Mouse (Mus musculus): ENCODE results near the gene Rbm20. TPM values are rescaled to one million over a fixed set of nuclear protein-coding genes. Genes with fewer than 3 reads are reported as not detected.

The Rbm20 gene
- polyA plus RNA-seq, 1 experiment from 2014 or later, result 5.8 TPM

GRCm38 (mm10) chr19:53889555-53889954 is 212.4 kb downstream of the Rbm20 start:
- H3K27ac ChIP-seq, result no peak overlapping the region
- H3K27me3 ChIP-seq, result no peaks in the 10 kb centered on the region
- H3K4me1 ChIP-seq, result peaks cover 16% of the 10 kb centered on the region
- H3K4me3 ChIP-seq, result no peak overlapping the region
- WGBS, result 88% methylated on average over 5 of the region's 5 CpGs
- H3K9ac ChIP-seq, result no peak overlapping the region
- no peaks in the 10 kb centered on the region for H3K9me3 ChIP-seq (replicated peaks)
- H3K36me3 ChIP-seq (ENCODE audit: poor library complexity, severe bottlenecking), result no peaks in the 10 kb centered on the region
- ATAC-seq, result no peak
- H3K4me2 ChIP-seq, result no peak overlapping the region

DNA sequence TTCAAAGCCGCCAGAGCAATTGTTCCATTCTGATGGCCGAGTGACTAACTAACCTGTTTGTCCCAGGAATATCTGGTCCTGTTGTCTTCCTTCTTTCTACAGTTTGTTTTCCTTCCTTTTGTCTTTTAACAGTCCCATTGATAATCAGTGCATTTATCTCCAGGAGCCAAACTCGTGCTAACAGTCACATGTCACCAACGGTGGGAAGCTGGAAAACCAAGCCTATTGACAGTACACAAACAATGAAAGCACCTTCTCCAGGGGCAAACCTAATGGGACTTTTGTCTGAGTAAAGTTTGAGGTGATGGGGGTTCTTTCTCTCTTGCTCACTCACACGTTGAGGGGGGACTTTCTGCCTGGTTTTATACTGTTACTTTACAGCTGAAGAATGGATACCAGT is 213.2 kb downstream of the Rbm20 start:
- Histone ChIP-seq H3K4me2 (no peak overlapping the region), H3K9ac (no peak overlapping the region), H3K36me3 (ENCODE audit: poor library complexity, severe bottlenecking) (no peaks in the 10 kb centered on the region), H3K27me3 (no peaks in the 10 kb centered on the region), H3K4me1 (peaks cover 15% of the 10 kb centered on the region), H3K9me3 (replicated peaks) (no peaks in the 10 kb centered on the region), H3K27ac (no peak overlapping the region), H3K4me3 (no peak overlapping the region)
- ATAC-seq, result no peak
- WGBS, result 50% methylated on average over 5 of the region's 5 CpGs

DNA sequence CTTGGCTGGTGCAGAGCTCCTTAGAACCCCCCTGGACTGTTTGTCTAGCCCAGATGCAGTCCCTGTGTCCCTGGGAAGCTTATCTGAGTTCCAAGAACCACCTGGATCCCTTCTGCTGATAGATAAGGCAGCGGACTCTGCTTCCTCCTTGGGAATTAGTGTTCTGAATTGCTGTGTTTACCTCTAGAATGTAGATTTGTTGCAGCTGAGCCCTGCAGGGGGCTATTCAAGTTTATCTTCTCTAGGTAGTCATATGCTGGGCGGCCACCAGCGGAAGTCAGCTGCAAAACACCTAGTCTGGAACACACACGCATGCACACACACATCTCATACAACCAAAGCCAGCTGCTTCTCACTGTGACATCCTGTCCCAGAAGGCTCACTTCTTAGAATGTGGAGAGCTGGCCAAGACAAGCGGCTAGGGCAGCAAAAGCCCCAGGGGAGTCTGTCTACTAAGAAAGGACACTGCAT is 213.7 kb downstream of the Rbm20 start:
- Histone ChIP-seq H3K9me3 (replicated peaks) (no peaks in the 10 kb centered on the region), H3K4me1 (peaks cover 9% of the 10 kb centered on the region), H3K27me3 (no peaks in the 10 kb centered on the region), H3K9ac (no peak overlapping the region), H3K4me3 (no peak overlapping the region), H3K36me3 (ENCODE audit: poor library complexity, severe bottlenecking) (no peaks in the 10 kb centered on the region), H3K4me2 (no peak overlapping the region), H3K27ac (no peak overlapping the region)
- no peak for ATAC-seq
- WGBS, result 68% methylated on average over 5 of the region's 5 CpGs

- H3K4me2 ChIP-seq, result no peak overlapping the region
- no peaks in the 10 kb centered on the region for H3K27me3 ChIP-seq
- H3K9me3 ChIP-seq (replicated peaks), result no peaks in the 10 kb centered on the region
- H3K4me3 ChIP-seq, result no peak overlapping the region
- H3K9ac ChIP-seq, result no peak overlapping the region
- H3K36me3 ChIP-seq (ENCODE audit: poor library complexity, severe bottlenecking), result no peaks in the 10 kb centered on the region
- ATAC-seq, result no peak
- H3K27ac ChIP-seq, result no peak overlapping the region
- H3K4me1 ChIP-seq, result peaks cover 8% of the 10 kb centered on the region; the same call in 1 of the 2 replicates
- WGBS, result 91% methylated on average over 2 of the region's 2 CpGs
These were observed 214.5 kb downstream of the Rbm20 start for GRCm38 (mm10) chr19:53891569-53891968.

DNA sequence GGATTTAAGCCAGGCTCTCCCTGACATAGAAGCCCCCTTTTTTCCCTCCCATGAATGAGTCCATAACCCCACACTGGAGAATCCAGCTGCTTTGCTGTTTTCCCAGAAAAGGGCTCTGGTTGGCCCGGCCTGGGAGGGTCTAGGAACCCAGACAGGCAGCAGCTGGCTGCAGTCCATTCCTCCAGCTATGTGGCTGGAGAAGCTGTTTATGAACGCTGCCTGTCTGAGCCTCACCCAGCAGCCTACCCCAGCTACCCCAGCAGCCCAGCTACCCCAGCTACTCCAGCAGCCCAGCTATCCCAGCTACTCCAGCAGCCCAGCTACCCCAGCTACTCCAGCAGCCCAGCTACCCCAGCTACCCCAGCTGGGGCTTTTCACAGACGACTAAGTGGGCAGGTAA is 215.0 kb downstream of the Rbm20 start, which contains the start of gene Pdcd4:
TSS of gene Pdcd4 (plus strand) at position 171 of the 400 bp plus-strand sequence.
- Histone ChIP-seq H3K4me3 (no peak within 1 kb of the TSS), H3K4me2 (no peak within 1 kb of the TSS), H3K27me3 (no peaks in the 10 kb centered on the region), H3K27ac (no peak within 1 kb of the TSS), H3K9me3 (replicated peaks) (no peaks in the 10 kb centered on the region), H3K9ac (no peak within 1 kb of the TSS), H3K36me3 (ENCODE audit: poor library complexity, severe bottlenecking) (no peaks in the 10 kb centered on the region), H3K4me1 (peaks cover 8% of the 10 kb centered on the region; the same call in 1 of the 2 replicates)
- no peak for ATAC-seq
- 37% methylated on average over 3 of the region's 3 CpGs for WGBS

DNA sequence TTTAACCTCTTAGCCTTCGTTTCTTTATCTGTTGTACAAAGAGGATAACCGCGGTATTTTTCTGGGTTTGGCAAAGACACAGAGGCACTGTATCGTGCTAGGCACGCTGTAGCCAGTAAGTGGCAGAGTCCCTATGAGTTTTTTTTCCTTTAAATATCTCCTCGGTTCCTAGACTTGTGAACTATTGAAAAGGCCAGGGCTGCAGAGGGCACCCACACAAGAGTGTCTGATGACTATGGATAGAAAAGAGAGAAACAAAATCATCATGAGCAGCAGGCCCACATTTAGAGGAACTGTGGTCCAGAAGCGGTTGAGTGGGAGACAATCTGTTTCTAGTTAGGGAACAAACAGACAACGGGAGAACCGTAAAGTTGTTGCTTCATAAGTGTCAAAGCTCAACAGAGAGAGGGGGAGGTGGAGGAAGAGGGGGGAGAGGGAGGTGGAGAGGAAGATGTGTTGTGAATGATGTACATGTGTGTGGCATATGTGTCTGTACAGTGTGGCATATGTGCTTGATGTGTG is 215.8 kb downstream of the Rbm20 start:
- no peaks in the 10 kb centered on the region for H3K36me3 ChIP-seq (ENCODE audit: poor library complexity, severe bottlenecking)
- H3K9me3 ChIP-seq (replicated peaks), result no peaks in the 10 kb centered on the region
- ATAC-seq, result no peak
- H3K27ac ChIP-seq, result no peak overlapping the region
- H3K4me3 ChIP-seq, result no peak overlapping the region
- 70% methylated on average over 9 of the region's 9 CpGs for WGBS
- no peaks in the 10 kb centered on the region for H3K27me3 ChIP-seq
- H3K4me1 ChIP-seq, result peaks cover 8% of the 10 kb centered on the region; the same call in 1 of the 2 replicates
- no peak overlapping the region for H3K4me2 ChIP-seq
- no peak overlapping the region for H3K9ac ChIP-seq

GRCm38 (mm10) chr19:53893711-53894171 is 216.6 kb downstream of the Rbm20 start:
- Histone ChIP-seq H3K4me3 (no peak overlapping the region), H3K9ac (no peak overlapping the region)
- 93% methylated on average over 3 of the region's 3 CpGs for WGBS

DNA sequence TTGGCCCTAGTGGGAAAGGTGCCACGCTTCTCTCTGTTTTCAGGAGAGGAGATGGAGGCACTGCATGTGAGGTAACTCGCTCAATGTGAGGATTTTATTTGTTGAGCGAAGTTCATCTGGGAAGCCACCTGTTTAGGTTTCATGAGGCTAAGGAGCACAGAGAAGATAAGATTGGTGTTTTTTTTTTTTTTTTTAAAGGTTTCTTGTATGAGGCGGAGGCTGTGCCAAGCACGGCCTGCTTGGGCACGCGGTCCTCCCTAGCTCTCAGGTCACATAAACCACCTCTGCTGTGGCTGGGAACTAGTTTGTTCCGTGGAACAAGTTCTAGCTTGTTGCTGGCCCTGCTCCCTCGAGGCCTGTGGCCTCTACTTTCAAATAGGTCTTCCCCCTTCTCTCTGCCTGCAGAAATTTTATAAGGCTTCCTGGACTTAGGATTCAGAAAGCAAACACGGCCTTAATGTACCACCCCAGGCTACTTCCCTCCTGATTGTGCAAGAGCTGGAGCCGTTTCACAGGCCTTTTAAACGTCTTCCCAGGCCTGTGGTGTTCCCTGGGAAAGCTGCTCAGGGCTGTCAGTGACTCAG is 217.5 kb downstream of the Rbm20 start:
- 80% methylated on average over 12 of the region's 12 CpGs for WGBS
- Histone ChIP-seq H3K4me3 (no peak overlapping the region), H3K4me2 (no peak overlapping the region), H3K4me1 (peaks cover 8% of the 10 kb centered on the region; the same call in 1 of the 2 replicates), H3K9ac (no peak overlapping the region), H3K36me3 (ENCODE audit: poor library complexity, severe bottlenecking) (no peaks in the 10 kb centered on the region), H3K27ac (no peak overlapping the region), H3K9me3 (replicated peaks) (no peaks in the 10 kb centered on the region), H3K27me3 (no peaks in the 10 kb centered on the region)
- ATAC-seq, result no peak

More at GRCm38 (mm10) chr19:53893711-53894171, 216.6 kb downstream of the Rbm20 start:
- Histone ChIP-seq H3K4me1 (peaks cover 8% of the 10 kb centered on the region; the same call in 1 of the 2 replicates), H3K27me3 (no peaks in the 10 kb centered on the region), H3K4me2 (no peak overlapping the region), H3K9me3 (replicated peaks) (no peaks in the 10 kb centered on the region), H3K36me3 (ENCODE audit: poor library complexity, severe bottlenecking) (no peaks in the 10 kb centered on the region), H3K27ac (no peak overlapping the region)
- ATAC-seq, result no peak

DNA sequence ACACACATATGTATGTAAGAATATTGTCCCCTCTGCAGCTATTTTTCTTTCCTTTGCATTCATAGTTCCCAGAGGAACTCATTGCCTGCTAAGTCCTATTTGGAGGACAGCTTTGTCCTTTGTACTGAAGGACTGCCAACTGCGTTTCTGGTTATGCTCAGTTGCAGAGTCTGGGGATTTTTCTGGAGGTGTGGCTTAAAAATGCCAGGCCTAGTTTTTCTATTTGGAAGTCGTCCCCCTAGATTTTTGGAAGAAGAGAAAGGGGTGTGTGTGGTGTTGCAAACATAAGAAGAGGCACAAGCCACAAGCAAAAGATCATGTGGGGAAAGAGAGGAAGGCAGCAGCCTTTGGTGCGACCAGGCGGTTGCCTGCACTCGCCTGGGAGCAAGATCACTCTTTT is 220.9 kb downstream of the Rbm20 start:
- WGBS, result 85% methylated on average over 5 of the region's 5 CpGs

DNA sequence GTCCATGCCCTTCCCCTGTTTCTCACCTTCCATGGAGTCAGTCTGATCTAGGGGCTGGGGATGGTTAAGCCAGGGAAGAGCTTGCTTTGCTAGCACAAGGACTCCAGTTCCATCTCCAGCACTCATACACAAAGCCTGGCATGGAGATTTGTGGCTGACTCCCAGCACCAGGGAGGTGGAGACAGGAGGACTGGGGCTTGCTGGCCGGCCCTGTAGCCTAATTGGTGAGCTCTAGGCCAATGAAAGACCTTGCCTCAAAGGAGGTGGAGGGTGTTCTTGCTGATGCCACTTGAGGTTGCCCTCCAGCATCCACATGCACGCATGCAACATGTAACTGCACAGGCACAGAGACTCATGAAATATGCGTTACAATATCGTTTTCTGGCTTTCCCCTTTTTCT is 221.4 kb downstream of the Rbm20 start:
- Histone ChIP-seq H3K36me3 (ENCODE audit: poor library complexity, severe bottlenecking) (no peaks in the 10 kb centered on the region), H3K27me3 (no peaks in the 10 kb centered on the region), H3K4me2 (no peak overlapping the region), H3K9me3 (replicated peaks) (no peaks in the 10 kb centered on the region), H3K9ac (no peak overlapping the region), H3K27ac (no peak overlapping the region), H3K4me1 (peaks cover 5% of the 10 kb centered on the region), H3K4me3 (no peak overlapping the region)
- 77% methylated on average over 4 of the region's 4 CpGs for WGBS
- no peak for ATAC-seq

More for the DNA sequence above, 220.9 kb downstream of the Rbm20 start:
- no peak for ATAC-seq
- H3K9me3 ChIP-seq (replicated peaks), result no peaks in the 10 kb centered on the region
- H3K36me3 ChIP-seq (ENCODE audit: poor library complexity, severe bottlenecking), result no peaks in the 10 kb centered on the region
- no peak overlapping the region for H3K4me2 ChIP-seq
- no peaks in the 10 kb centered on the region for H3K27me3 ChIP-seq
- H3K27ac ChIP-seq, result no peak overlapping the region
- H3K4me3 ChIP-seq, result no peak overlapping the region
- no peak overlapping the region for H3K9ac ChIP-seq
- H3K4me1 ChIP-seq, result peaks cover 5% of the 10 kb centered on the region

GRCm38 (mm10) chr19:53898970-53899900 is 222.1 kb downstream of the Rbm20 start:
- H3K9me3 ChIP-seq (replicated peaks), result no peaks in the 10 kb centered on the region
- H3K27ac ChIP-seq, result no peak overlapping the region
- no peaks in the 10 kb centered on the region for H3K27me3 ChIP-seq
- H3K9ac ChIP-seq, result no peak overlapping the region
- 82% methylated on average over 25 of the region's 25 CpGs for WGBS
- no peak overlapping the region for H3K4me2 ChIP-seq
- no peak for ATAC-seq
- no peak overlapping the region for H3K4me3 ChIP-seq
- no peaks in the 10 kb centered on the region for H3K36me3 ChIP-seq (ENCODE audit: poor library complexity, severe bottlenecking)
- peaks cover 7% of the 10 kb centered on the region for H3K4me1 ChIP-seq
